Mouse (Mus musculus): Measurements from ENCODE around the gene Mapk1. TPM values are rescaled to one million over a fixed set of nuclear protein-coding genes. Genes with fewer than 3 reads are reported as not detected.

The Mapk1 gene
- polyA plus RNA-seq, 2 experiments from 2014 or later, result 30.9 to 34.1 TPM

DNA sequence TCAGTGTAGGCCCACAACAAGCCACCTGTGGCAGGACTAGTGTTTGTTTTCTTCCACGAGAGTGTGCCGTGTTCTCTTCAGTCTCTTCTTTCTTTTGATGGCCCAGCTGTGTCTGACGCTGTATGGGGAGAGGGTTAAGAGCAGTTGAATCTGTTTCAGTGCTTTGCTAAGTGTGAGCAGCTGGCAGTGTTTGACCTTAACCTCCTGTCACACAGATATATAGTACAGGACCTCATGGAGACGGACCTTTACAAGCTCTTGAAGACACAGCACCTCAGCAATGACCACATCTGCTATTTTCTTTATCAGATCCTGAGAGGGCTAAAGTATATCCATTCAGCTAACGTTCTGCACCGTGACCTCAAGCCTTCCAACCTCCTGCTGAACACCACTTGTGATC is 34.9 kb downstream of the Mapk1 start:
- ATAC-seq, result no peak

DNA sequence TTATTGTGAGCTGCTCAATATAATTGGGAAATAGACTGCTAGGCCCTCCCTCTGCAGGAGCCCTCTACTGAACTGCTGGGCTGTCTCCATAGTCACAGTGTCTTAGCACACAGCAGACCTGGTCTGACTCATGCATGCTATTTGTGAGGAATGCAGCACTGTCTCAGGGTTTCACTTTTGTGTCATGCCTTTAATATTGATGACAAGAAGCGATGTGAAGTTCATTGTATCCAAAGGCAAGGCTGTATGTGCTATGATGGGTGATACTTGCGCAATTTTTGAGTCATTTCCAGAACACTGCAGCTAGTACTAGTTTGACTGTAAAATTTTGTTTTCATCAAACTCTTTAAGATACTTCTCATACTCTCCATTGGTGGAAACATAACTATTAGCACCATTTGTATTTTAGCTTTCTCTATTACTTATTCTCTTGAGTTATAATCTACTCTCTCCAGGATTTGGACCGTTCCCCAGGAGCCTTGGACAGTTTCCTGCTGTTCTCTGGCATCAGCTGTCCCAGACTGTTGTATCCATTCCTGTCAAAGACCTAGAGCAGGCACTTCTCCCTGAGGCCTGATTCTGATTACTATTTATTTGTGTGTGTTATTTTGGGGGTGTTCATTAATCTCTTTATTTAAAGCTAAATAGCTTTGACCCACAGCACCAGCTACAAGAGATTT is 41.4 kb downstream of the Mapk1 start:
- peak; percentile 54 for ATAC-seq

DNA sequence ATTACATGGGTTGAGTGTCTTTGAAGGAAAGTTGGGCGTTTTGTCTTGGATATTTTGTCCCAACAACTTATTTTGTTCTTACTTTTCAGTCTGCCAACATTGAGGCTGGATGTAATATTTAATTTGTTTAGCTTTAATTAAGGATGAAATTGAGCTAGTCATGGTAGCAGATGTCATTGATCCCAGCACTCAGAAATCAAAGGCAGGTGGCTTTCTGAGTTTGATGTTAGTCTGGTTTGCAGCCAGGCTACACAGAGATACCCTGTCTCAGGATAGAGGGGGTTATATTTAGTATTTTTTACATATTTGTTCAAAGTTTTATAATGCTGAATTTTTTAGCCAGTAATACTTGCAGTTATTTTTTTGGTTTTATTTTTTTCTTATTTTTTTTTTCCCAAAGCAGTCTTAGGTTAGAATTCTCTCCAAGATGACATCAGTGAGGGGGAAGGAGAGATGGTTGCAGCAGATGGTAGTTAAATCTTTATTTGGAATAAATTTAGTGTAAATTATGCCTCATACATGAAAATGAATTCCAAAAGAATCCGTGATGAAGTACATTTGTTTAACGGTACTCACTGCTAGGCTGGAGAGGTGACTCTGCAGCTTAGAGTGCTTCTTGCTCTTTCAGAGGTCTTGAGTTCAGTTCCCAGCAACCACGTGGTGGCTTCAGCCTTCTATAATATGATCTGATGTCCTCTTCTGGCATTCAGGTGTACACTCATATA is 47.0 kb downstream of the Mapk1 start:
- ATAC-seq, result no peak

- peak; percentile 54 for ATAC-seq
Measured at GRCm38 (mm10) chr16:17033754-17034153, 50.6 kb downstream of the Mapk1 start.

GRCm38 (mm10) chr16:17040716-17041115 is 57.5 kb downstream of the Mapk1 start:
- no peak for ATAC-seq

GRCm38 (mm10) chr16:17041417-17041816 is 58.2 kb downstream of the Mapk1 start:
- no peak for ATAC-seq

DNA sequence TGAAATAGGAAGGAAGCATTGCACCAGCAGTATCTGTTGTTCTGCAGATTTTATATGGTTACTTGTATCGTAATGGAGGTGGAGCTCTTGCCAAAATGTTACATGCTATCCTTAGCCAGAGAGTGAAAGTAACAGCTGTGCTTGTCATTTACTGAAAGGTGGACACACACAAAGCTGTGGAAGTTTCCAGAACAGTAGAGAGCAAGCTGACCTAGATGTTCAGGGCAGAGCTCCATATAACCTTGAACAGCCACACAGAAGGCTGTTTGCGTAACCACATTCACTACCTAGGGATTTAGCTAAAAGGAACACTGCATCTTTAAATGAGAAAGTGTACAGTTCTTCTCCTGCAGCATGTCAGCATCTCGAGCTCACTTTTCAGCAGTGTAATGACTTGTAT is 61.1 kb downstream of the Mapk1 start:
- no peak for ATAC-seq

- ATAC-seq, result no peak
Measured at GRCm38 (mm10) chr16:17045287-17045686, 62.1 kb downstream of the Mapk1 start.

DNA sequence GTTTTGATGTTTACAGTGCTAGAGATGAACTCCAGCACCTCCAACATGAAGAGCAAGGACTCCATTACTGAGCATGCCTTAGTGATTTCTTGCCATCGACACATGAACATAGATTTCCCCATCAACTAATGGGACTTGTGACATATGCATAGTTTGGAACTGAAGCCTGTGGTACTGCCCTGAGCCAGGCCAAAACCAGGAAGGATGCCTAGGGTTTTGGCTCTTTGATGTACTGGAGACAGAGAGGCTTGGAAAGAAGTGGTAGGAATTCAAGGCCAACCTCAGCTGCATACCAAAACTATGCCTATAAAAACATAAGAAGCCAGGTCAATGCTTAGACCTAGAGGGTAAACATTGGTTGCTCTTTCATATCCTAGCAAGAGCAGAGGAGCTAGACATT is 66.7 kb downstream of the Mapk1 start:
- no peak for ATAC-seq

GRCm38 (mm10) chr16:17052087-17052486 is 68.9 kb downstream of the Mapk1 start:
- ATAC-seq, result no peak

GRCm38 (mm10) chr16:17053903-17054302 is 70.7 kb downstream of the Mapk1 start:
- no peak for ATAC-seq

- ATAC-seq, result no peak
Measured at GRCm38 (mm10) chr16:17055584-17055983, 72.4 kb downstream of the Mapk1 start.

DNA sequence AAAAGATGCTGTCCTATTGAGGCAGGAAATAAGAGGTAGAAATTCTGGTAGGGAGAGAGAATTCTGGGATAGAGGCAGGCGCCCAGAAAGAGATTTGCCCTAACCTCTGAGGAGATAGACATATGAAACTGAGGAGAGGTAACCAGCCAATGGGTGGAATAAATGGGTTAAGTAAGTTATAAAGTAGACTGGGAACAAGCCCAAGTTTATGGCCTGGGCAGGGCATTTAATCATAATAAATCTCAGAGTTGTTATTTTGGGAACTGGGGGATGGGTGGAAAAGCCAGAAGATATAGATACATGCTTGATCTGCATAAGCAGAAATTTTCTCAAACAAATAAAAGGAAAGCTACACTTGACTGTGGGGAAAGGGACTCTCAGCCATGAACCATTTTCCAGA is 79.2 kb downstream of the Mapk1 start:
- no peak for ATAC-seq

GRCm38 (mm10) chr16:17067552-17067951 is 84.4 kb downstream of the Mapk1 start:
- no peak for ATAC-seq

GRCm38 (mm10) chr16:17069511-17070443 is 86.6 kb downstream of the Mapk1 start, which contains the start of gene Ypel1:
TSS of gene Ypel1 (plus strand) at chr16:17069696.
- peak; percentile 79 for ATAC-seq

GRCm38 (mm10) chr16:17070716-17071115 is 87.5 kb downstream of the Mapk1 start:
- no peak for ATAC-seq

- no peak for ATAC-seq
Measured at GRCm38 (mm10) chr16:17073000-17073399, 89.8 kb downstream of the Mapk1 start.

- no peak for ATAC-seq
Measured at GRCm38 (mm10) chr16:17076301-17076700, 93.1 kb downstream of the Mapk1 start.

- no peak for ATAC-seq
Measured at GRCm38 (mm10) chr16:17076869-17077268, 93.7 kb downstream of the Mapk1 start.

- ATAC-seq, result no peak
Measured at GRCm38 (mm10) chr16:17078101-17078500, 94.9 kb downstream of the Mapk1 start.

DNA sequence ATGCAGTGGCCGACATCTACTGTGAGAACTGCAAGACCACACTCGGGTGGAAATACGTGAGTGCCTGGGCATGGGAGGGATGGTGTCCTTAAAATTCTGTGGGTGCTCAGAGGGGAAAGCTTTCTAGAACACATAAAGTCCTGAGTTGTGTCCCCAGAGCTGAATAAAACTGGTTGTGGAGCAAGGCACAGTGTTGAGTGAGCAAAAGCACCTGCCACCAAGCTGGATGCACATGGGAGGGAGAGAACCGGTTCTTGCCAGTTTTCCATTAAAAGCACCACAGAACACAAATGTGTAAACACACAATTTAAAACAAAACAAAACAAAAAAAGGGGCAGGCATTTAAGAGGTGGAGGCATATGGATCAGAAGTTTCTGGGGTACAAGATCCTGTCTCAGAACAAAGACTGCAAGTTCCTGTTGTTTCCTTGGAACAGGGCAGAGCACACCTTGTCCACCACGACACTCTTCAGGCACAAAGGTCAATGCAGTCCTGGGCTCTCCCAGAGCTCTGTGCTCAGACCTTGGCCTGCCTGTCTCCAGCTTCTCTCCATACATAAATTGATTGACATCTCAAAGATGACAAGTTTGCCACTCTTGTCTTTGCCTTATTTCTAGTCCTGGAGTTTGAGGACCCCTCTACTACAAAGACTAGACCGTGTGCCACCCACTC is 99.1 kb downstream of the Mapk1 start:
- no peak for ATAC-seq

DNA sequence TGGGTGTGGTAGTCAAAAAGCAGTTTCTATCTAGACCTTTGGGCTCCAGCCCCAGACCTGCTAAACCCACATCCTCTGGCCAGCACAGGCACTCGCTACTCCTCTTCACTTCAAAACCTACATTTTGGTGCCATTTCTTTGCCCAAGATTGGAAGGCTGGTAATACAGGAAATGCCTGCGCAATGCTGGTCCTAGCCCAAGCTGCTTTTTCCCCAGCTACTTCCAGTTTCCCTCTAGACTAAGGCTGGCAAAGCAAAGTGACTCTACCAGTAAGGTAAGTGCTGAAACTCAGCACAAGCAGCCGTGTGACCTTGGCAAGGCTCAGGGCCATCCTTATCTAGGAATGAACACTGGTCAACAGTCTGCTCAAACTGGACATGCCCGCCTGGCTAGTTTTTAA is 102.5 kb downstream of the Mapk1 start:
- peak; percentile 63 for ATAC-seq

DNA sequence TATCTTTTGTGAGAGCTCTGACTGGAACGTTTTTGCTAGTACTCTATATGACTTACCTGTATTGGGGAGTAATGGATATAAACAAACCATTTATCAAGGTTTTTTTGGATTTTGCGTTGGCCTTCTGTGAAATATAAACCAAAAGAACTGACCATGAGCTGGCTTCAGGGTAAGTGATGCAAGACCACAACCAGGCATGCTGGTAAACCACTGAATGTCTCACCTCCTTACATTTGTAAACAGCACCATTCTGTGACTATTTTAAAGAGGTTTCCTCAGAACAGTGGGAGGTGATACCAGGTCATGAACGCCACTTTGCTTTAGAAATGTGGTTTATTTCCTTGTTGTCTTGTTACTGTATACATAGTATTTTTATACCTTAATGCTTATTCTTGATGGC is 103.1 kb downstream of the Mapk1 start:
- ATAC-seq, result no peak

Measured in activated CD4-positive, CD25-positive, alpha-beta regulatory T cell, adult 4 months (primary cell).